Mouse (Mus musculus) stomach, embryonic 14.5 days (tissue): ENCODE measurements at regions not wholly inside any gene's neighbourhood (a gene's known extent, or its start where the extent isn't known, plus 50 kb on each side); places are given as distances from the start of the nearest gene placed in this dataset.

Experiments used
- ATAC-seq: fragments of 200-750 bp; cut with Nextera tagmentation; 2 replicates; pipeline ENCODE4 v1.8.0; 2017; ENCODE audit warnings: low read depth, moderate TSS enrichment; ENCODE audit not compliant: insufficient number of reproducible peaks, insufficient read depth, low FRiP score
- H3K27ac ChIP-seq: fragments of 300-500 bp; sonication (generic); 2 replicates; pipeline ENCODE4 v1.5.1; 2014; ENCODE audit warnings: mild to moderate bottlenecking, low read length, moderate library complexity, mixed read lengths
- H3K27me3 ChIP-seq: fragments of 300-500 bp; sonication (generic); 2 replicates; pipeline ENCODE4 v1.6.1; 2014; ENCODE audit warnings: low read length, control low read depth, mixed read lengths; ENCODE audit not compliant: control insufficient read depth, insufficient read depth
- H3K36me3 ChIP-seq: fragments of 300-500 bp; sonication (generic); 2 replicates; pipeline ENCODE4 v1.6.1; 2014; ENCODE audit warnings: mild to moderate bottlenecking, control low read depth, low read length, moderate library complexity, mixed read lengths; ENCODE audit not compliant: control insufficient read depth, insufficient read depth
- H3K4me1 ChIP-seq: fragments of 300-500 bp; sonication (generic); 2 replicates; pipeline ENCODE4 v1.6.1; 2014; ENCODE audit warnings: low read length, control low read depth, mixed read lengths; ENCODE audit not compliant: control insufficient read depth, insufficient read depth
- H3K4me2 ChIP-seq: fragments of 300-500 bp; sonication (generic); replicated peaks from 2 replicates; pipeline ENCODE4 v1.6.1; 2014; ENCODE audit warnings: low read depth, low read length, control low read depth
- H3K4me3 ChIP-seq: fragments of 300-500 bp; sonication (generic); 2 replicates; pipeline ENCODE4 v1.5.1; 2014; ENCODE audit warnings: low read depth, low read length, control low read depth
- H3K9ac ChIP-seq: fragments of 300-500 bp; sonication (generic); replicated peaks from 2 replicates; pipeline ENCODE4 v1.6.1; 2014; ENCODE audit warnings: low read depth, mild to moderate bottlenecking, control low read depth, low read length, moderate library complexity, mixed read lengths
- H3K9me3 ChIP-seq: fragments of 300-500 bp; sonication (generic); 2 replicates; pipeline ENCODE4 v1.6.1; 2016; ENCODE audit warnings: low read depth, low read length, control low read depth; ENCODE audit not compliant: control insufficient read depth
- WGBS: fragments of 180-500 bp; shearing (Covaris S2); extraction: QIAGEN DNeasy Blood & Tissue Kit; methylation state at CpG from one replicate; pipeline ENCODE4 v1.1.7; 2014; 5-methylcytosine and 5-hydroxymethylcytosine counted together

DNA sequence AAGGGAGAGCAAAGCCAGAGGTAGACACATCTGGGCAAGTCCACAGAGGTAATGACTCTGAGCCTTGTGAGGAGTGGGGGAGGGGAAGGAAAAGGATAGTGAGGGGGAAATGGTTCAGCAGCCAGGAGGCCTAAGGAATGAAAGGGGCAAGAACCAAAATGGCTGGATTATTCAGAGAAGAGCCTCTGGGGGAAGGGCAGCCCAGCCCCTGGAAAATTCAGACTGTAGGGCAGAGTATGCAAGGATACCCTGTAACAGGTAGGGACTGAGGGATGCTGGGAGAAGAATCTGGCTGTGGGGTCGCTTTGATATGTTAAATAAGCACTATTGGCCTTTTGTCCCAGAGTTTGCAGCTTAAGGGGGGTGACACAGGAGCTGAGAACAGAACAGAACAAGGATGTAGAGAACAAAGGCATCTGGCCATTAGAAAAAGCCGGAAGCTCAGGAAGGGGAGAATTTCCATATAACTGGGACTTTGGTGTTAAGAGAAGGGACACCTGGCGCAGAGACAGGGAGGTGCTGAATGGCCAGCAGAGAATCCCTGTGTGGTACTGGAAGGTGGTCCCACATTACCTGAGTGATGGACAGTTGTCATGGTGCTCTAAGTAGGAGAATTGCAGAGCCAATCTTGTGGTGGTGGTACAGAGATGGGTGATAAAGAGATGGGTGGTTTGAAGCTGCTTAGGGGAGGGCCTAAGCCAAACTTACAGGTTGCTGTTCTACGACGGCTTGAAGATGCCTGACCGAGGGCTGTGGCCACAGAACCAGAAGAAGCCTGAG lies 84.5 kb upstream of the Fam49a start:
- no peak overlapping the region for H3K27ac ChIP-seq
- no peak overlapping the region for H3K4me3 ChIP-seq
- no peak; the same call in 1 of the 2 replicates for ATAC-seq
- 76% methylated on average over 6 of the region's 6 CpGs for WGBS
- H3K4me2 ChIP-seq: no peak overlapping the region
- no peaks in the 10 kb centered on the region for H3K9me3 ChIP-seq
- H3K9ac ChIP-seq: no peak overlapping the region
- no peaks in the 10 kb centered on the region for H3K27me3 ChIP-seq
- peaks cover 5% of the 10 kb centered on the region; the same call in 1 of the 2 replicates for H3K4me1 ChIP-seq
- H3K36me3 ChIP-seq: no peaks in the 10 kb centered on the region

DNA sequence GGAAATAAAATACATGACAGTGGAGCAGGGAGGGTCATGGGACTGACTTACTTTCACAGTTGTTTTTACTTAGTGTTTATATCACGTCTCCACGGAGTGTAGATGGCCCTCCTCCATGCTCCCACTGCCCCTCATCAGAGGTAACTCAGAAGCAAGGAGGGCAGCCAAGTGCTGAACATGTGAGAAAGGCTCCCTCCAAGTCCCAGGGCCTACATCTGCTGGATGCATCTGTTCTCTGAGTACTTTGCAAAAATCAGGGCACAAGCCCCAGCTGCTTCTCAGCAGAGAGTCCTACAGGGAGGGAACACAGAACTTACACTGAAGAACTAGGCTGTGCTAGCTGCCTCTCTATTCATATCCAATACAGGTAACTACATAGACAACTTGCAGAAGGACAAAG lies 83.5 kb upstream of the Fam49a start:
- H3K9ac ChIP-seq: no peak overlapping the region
- no peak overlapping the region for H3K27ac ChIP-seq
- H3K4me3 ChIP-seq: no peak overlapping the region
- WGBS: 40% methylated on average over 2 of the region's 2 CpGs
- H3K9me3 ChIP-seq: no peaks in the 10 kb centered on the region
- ATAC-seq: no peak
- no peaks in the 10 kb centered on the region for H3K27me3 ChIP-seq
- no peak overlapping the region for H3K4me2 ChIP-seq
- peaks cover 5% of the 10 kb centered on the region; the same call in 1 of the 2 replicates for H3K4me1 ChIP-seq
- no peaks in the 10 kb centered on the region for H3K36me3 ChIP-seq

DNA sequence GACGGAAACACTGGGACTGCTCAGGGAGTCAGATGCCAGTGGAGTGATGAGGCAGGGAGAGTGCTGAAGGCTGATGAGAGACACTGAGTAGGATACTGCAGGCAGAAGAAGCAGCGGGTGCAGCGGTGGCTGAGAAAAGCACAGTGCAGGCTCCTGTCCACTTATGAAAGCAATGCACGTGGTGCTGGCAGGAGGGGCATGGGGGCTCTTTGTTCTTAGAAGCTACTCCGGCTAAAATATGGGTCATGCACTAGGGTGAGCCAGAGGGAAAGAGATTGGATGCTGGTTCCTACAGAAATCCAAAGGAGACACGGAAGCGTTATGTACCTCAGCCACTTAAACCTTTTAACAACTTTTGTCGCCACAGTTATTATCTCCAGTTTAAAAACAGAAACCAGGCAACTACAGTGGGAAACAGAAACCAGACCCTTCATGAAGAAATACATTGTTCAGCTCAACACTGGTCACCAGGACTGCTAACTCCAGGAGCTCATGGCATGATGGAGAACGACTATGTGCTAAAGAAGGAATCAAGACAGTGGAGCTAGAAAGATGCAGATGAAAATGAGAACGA lies 82.6 kb upstream of the Fam49a start:
- H3K9ac ChIP-seq: no peak overlapping the region
- no peak for ATAC-seq
- 65% methylated on average over 10 of the region's 10 CpGs for WGBS

DNA sequence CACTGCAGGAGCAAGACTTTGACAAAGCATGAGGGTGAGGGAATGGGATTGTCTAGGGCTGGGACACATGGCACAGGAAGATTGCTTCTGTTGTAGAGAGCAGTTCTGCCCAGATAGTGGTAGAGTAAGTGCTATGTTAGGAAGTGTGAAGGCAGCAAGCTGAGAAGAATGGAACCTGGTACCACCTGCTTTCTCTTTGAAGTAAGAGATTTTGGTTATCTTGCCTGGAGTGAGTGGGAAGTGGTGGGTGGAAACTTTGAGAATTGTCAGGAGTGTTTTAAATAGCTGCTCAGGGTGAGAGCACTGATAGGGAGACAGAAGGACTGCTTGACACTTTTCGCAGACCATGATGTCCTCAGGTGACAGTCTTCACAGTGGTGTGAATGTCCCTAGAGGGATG lies 81.0 kb upstream of the Fam49a start:
- Histone ChIP-seq H3K9ac (no peak overlapping the region), H3K36me3 (no peaks in the 10 kb centered on the region), H3K27me3 (no peaks in the 10 kb centered on the region), H3K4me1 (peaks cover 5% of the 10 kb centered on the region; the same call in 1 of the 2 replicates), H3K4me3 (no peak overlapping the region), H3K9me3 (no peaks in the 10 kb centered on the region), H3K4me2 (no peak overlapping the region), H3K27ac (no peak overlapping the region)
- no peak for ATAC-seq
- 83% methylated on average over 1 of the region's 1 CpGs for WGBS

More for the DNA sequence above, 82.6 kb upstream of the Fam49a start:
- no peak overlapping the region for H3K4me3 ChIP-seq
- no peaks in the 10 kb centered on the region for H3K27me3 ChIP-seq
- no peak overlapping the region for H3K27ac ChIP-seq
- no peaks in the 10 kb centered on the region for H3K9me3 ChIP-seq
- no peaks in the 10 kb centered on the region for H3K36me3 ChIP-seq
- no peak overlapping the region for H3K4me2 ChIP-seq
- peaks cover 5% of the 10 kb centered on the region; the same call in 1 of the 2 replicates for H3K4me1 ChIP-seq

DNA sequence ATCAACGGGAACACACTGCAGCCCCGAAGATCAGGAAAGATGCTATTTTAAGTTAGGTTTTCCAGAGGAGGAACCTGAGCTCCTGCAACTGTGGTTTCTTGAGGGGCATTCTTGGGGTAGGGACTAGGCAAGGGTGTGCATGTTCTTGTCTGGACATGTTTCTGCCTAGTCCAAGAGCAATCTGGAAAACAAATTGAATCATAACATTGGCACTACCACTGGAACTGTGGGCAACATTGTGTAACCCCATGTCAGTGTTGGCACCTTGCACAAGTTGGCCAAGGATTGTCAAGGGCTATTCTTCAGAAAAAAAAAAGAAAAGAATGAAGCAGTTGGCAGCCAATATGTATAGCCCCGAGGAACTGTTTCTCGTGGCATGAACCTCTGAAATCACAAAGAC lies 80.3 kb upstream of the Fam49a start:
- Histone ChIP-seq H3K9me3 (no peaks in the 10 kb centered on the region), H3K36me3 (no peaks in the 10 kb centered on the region), H3K9ac (no peak overlapping the region), H3K4me2 (no peak overlapping the region), H3K27ac (no peak overlapping the region), H3K4me3 (no peak overlapping the region), H3K27me3 (no peaks in the 10 kb centered on the region), H3K4me1 (peaks cover 2% of the 10 kb centered on the region; the same call in 1 of the 2 replicates)
- 89% methylated on average over 4 of the region's 4 CpGs for WGBS
- no peak for ATAC-seq

DNA sequence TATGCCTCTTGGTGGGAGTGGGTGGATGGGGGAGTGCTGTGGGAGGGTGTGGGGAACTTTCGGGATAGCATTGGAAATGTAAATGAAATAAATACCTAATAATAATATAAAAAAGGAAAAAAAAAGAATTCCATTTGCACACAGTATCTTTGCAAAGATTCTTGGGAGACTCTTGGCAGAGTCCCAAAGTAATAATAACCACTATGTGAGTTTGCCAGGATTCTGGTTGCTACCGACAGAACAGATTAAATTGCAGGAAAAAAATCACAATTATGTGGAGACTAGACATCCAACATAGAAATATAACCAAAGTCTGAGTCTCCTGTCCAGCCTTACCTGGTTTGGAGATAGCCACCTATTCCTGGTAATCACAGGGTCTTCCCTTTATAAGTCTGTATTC lies 75.6 kb upstream of the Fam49a start:
- no peaks in the 10 kb centered on the region for H3K36me3 ChIP-seq
- H3K9me3 ChIP-seq: no peaks in the 10 kb centered on the region
- H3K4me1 ChIP-seq: no peaks in the 10 kb centered on the region
- ATAC-seq: no peak
- 65% methylated on average over 2 of the region's 2 CpGs for WGBS
- H3K9ac ChIP-seq: no peak overlapping the region
- no peak overlapping the region for H3K4me2 ChIP-seq
- H3K4me3 ChIP-seq: no peak overlapping the region
- no peak overlapping the region for H3K27ac ChIP-seq
- H3K27me3 ChIP-seq: no peaks in the 10 kb centered on the region

DNA sequence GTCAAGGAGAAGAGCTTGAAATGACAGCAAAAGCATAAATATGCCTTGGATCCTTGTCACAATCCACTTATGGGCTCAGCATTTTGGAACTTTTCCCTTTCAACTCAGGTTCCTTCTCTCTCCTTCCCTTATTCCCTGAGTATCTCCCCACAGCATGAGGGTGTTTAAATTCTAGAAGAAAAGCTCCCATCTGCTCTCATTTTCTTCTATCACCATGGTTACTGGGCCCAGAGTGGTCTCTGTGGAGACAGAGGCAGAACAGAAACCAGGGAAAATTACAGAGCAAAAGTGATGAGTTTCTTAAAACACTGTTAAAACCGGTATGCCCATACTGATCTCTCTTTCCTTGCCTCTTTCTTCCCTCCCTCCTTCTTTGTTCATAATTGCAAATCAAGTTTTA lies 66.9 kb upstream of the Fam49a start:
- H3K9ac ChIP-seq: no peak overlapping the region
- no peaks in the 10 kb centered on the region for H3K27me3 ChIP-seq
- H3K4me3 ChIP-seq: no peak overlapping the region
- H3K9me3 ChIP-seq: no peaks in the 10 kb centered on the region
- H3K4me2 ChIP-seq: no peak overlapping the region
- no peak overlapping the region for H3K27ac ChIP-seq
- no peak for ATAC-seq
- no peaks in the 10 kb centered on the region for H3K4me1 ChIP-seq
- 85% methylated on average over 1 of the region's 1 CpGs for WGBS
- no peaks in the 10 kb centered on the region for H3K36me3 ChIP-seq

DNA sequence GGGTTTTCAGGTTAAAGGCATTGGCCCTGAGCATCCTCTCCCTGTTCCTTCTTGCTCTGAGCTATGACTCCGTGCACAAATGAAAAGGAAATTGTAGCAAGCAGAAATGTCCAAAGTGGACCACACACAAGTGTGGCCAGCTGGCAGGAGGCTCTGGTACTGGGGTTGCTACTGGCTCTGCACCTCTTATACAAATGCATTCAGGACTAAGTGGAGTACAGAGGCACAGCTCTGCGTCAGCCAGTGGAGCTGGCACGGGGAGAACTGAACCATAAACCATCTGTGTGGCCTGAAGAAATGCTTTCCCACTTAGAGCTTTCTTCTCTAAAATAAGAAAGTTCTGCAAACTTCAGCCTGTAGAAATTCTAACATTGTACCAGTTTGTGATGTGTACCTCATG lies 65.3 kb upstream of the Fam49a start:
- no peaks in the 10 kb centered on the region for H3K36me3 ChIP-seq
- 89% methylated on average over 3 of the region's 3 CpGs for WGBS
- no peaks in the 10 kb centered on the region for H3K9me3 ChIP-seq
- no peak overlapping the region for H3K9ac ChIP-seq
- no peaks in the 10 kb centered on the region for H3K27me3 ChIP-seq
- H3K27ac ChIP-seq: no peak overlapping the region
- no peaks in the 10 kb centered on the region for H3K4me1 ChIP-seq
- no peak for ATAC-seq
- H3K4me2 ChIP-seq: no peak overlapping the region
- H3K4me3 ChIP-seq: no peak overlapping the region
